Mouse (Mus musculus) lung, embryonic 16.5 days (tissue): ENCODE results near the gene Mroh3. TPM values are rescaled to one million over a fixed set of nuclear protein-coding genes. Genes with fewer than 3 reads are reported as not detected.

Experiments
- ATAC-seq: fragments of 200-750 bp; cut with Nextera tagmentation; 2 replicates; pipeline ENCODE4 v1.8.0; 2017; ENCODE audit warnings: low read depth, mild to moderate bottlenecking, moderate library complexity
- H3K27ac ChIP-seq: fragments of 300-500 bp; sonication (generic); 2 replicates; pipeline ENCODE4 v1.5.1; 2014; ENCODE audit warnings: mild to moderate bottlenecking, control low read depth, low read length
- H3K27me3 ChIP-seq: fragments of 300-500 bp; sonication (generic); 2 replicates; pipeline ENCODE4 v1.6.1; 2014; ENCODE audit warnings: low read depth, low read length, mixed read lengths; ENCODE audit not compliant: control insufficient read depth, insufficient read depth
- H3K36me3 ChIP-seq: fragments of 300-500 bp; sonication (generic); 2 replicates; pipeline ENCODE4 v1.6.1; 2014; ENCODE audit warnings: low read length; ENCODE audit not compliant: control insufficient read depth, insufficient read depth
- H3K4me1 ChIP-seq: fragments of 300-500 bp; sonication (generic); replicated peaks from 2 replicates; pipeline ENCODE4 v1.6.1; 2014; ENCODE audit warnings: low read length, mixed read lengths; ENCODE audit not compliant: control insufficient read depth, insufficient read depth
- H3K4me2 ChIP-seq: fragments of 300-500 bp; sonication (generic); 2 replicates; pipeline ENCODE4 v1.6.1; 2014; ENCODE audit warnings: low read depth, low read length, control low read depth
- H3K4me3 ChIP-seq: fragments of 300-500 bp; sonication (generic); 2 replicates; pipeline ENCODE4 v1.5.1; 2014; ENCODE audit warnings: mild to moderate bottlenecking, low read length, control low read depth
- H3K9ac ChIP-seq: fragments of 300-500 bp; sonication (generic); 2 replicates; pipeline ENCODE4 v1.6.1; 2014; ENCODE audit warnings: low read length, control low read depth
- H3K9me3 ChIP-seq: fragments of 300-500 bp; sonication (generic); 2 replicates; pipeline ENCODE4 v1.6.1; 2016; ENCODE audit warnings: low read length; ENCODE audit not compliant: control insufficient read depth
- WGBS: fragments of 180-500 bp; shearing (Covaris S2); extraction: QIAGEN DNeasy Blood & Tissue Kit; methylation state at CpG from one replicate; pipeline ENCODE4 v1.1.7; 2014; 5-methylcytosine and 5-hydroxymethylcytosine counted together
- polyA plus RNA-seq: library from polyadenylated mRNA; unstranded; fragments of >200 nt; fragmentation: Nextera tagmentation; extraction: Ambion mirVana; gene quantifications from 2 replicates; pipeline ENCODE4 v1.2.1, GENCODE M21; 2015

The Mroh3 gene
- polyA plus RNA-seq, 1 experiment from 2014 or later: not detected

DNA sequence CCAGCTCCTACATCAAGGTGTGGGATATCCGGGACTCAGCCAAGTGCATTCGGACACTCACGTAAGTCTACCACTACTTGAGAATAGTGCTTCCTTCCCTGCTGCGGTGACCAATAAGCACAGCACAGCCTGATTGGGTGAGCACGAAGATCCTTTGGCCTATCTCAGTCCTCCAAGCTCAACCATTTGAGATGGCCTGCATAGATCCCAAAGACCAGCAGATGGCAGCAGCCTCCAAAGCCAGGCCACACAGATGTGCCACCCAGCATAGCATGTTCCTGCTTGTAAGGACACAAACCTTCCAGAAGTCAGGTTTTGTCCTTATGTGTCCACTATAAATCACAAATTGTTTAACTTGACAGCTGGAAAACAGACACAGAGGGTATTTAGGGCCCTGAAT lies 42.5 kb downstream of the Mroh3 start:
- Histone ChIP-seq H3K9ac (no peak overlapping the region), H3K36me3 (no peaks in the 10 kb centered on the region), H3K4me1 (peaks cover 6% of the 10 kb centered on the region), H3K27me3 (no peaks in the 10 kb centered on the region), H3K4me2 (no peak overlapping the region), H3K27ac (no peak overlapping the region), H3K9me3 (no peaks in the 10 kb centered on the region), H3K4me3 (no peak overlapping the region)
- WGBS: 4% methylated on average over 5 of the region's 5 CpGs
- ATAC-seq: peak; percentile 84

DNA sequence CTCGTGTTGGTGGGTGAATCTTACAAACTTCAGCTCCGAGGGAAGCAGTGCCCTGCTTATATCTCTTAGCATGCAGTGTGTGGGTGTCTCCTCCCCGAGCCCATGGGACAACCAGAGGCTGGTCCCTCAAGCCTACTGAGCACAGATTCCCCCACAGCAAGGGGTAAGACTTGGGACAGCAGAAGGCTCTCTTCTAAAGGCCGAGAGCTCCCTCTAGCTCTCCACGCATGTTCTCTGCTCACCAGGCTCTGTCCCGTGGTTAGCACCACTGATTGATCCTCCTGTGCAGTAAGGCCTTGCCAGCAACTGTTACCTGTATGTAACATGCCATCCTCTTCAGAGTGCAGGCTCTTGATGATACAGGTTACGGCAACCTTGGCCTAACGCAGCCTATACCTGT lies 45.0 kb downstream of the Mroh3 start:
- H3K36me3 ChIP-seq: no peaks in the 10 kb centered on the region
- H3K4me1 ChIP-seq: no peaks in the 10 kb centered on the region
- H3K4me2 ChIP-seq: no peak overlapping the region
- no peak overlapping the region for H3K9ac ChIP-seq
- H3K9me3 ChIP-seq: no peaks in the 10 kb centered on the region
- no peaks in the 10 kb centered on the region for H3K27me3 ChIP-seq
- no peak overlapping the region for H3K4me3 ChIP-seq
- no peak overlapping the region for H3K27ac ChIP-seq
- 62% methylated on average over 8 of the region's 8 CpGs for WGBS
- peak; percentile 53; the same call in 1 of the 2 replicates for ATAC-seq

DNA sequence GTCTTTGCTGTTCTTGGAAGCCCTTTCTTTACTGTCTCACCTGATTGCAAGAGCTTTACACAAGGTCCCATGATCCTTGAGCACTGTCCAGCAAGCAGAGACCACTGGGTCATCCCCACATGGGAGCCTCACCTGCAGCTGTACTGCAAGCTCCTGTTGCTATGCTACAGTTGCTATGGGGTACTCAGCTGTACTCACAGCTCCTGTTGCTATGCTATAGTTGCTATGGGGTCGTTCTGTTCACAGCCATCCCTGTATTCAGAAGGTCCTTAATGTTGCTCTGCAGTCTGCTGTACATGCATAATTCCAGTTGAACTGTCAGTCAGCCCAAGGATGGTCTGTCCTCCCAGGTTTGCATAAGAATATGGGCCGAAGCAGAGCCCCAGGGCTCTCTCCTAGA lies 47.2 kb downstream of the Mroh3 start:
- 63% methylated on average over 2 of the region's 2 CpGs for WGBS
- H3K36me3 ChIP-seq: no peaks in the 10 kb centered on the region
- no peak overlapping the region for H3K4me3 ChIP-seq
- no peak overlapping the region for H3K27ac ChIP-seq
- H3K4me2 ChIP-seq: no peak overlapping the region
- no peaks in the 10 kb centered on the region for H3K4me1 ChIP-seq
- ATAC-seq: no peak
- no peaks in the 10 kb centered on the region for H3K27me3 ChIP-seq
- no peak overlapping the region for H3K9ac ChIP-seq
- no peaks in the 10 kb centered on the region for H3K9me3 ChIP-seq

DNA sequence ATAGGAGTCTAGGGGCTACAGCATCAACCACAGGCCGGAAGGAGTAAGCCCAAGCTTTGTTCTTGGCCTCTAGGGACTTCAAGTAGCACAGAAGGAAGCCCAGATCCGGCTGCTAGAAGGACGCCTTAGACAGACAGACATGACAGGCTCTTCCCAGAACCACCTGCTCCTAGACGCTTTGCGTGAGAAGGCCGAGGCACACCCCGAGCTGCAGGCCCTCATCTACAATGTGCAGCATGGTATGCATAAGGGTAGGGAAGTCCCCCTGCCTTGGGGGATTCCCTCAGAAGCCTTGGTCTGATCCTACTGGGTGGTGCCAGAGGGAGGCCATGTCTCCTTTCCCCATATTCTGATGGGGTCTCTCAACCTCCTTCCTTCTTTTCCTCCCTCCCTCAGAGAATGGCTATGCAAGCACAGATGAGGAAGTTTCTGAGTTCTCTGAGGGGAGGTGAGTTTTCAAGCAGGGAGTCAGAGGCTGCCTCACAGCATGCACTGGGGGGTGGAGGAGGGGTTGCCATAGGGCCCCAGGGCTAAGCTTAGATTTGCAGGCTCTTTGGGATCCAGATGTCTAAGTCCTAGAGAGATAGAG lies 51.2 kb downstream of the Mroh3 start:
- H3K27me3 ChIP-seq: no peaks in the 10 kb centered on the region
- no peak overlapping the region for H3K27ac ChIP-seq
- H3K36me3 ChIP-seq: no peaks in the 10 kb centered on the region
- no peaks in the 10 kb centered on the region for H3K9me3 ChIP-seq
- H3K4me3 ChIP-seq: no peak overlapping the region
- no peak overlapping the region for H3K9ac ChIP-seq
- no peak for ATAC-seq
- no peaks in the 10 kb centered on the region for H3K4me1 ChIP-seq
- WGBS: 90% methylated on average over 7 of the region's 7 CpGs
- H3K4me2 ChIP-seq: no peak overlapping the region

DNA sequence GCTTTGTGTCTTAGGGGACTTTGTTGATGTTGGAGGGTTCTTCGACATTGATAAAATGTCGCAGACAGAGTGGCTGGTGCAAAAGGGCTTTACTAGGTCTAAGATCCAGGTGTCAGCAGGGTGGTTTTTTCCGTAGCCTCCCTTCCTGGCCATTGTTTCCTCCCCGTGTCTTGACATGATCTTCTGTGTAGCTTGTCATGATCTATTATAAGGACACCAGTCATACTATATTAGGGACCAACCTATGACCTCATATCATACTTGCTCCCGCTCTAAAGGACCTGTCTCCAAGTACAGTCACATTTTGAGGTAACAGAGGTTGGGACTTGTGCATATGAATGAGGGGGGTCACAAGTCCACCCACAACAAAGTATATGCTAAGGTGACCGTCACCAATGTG lies 51.7 kb downstream of the Mroh3 start:
- no peaks in the 10 kb centered on the region for H3K4me1 ChIP-seq
- ATAC-seq: no peak

DNA sequence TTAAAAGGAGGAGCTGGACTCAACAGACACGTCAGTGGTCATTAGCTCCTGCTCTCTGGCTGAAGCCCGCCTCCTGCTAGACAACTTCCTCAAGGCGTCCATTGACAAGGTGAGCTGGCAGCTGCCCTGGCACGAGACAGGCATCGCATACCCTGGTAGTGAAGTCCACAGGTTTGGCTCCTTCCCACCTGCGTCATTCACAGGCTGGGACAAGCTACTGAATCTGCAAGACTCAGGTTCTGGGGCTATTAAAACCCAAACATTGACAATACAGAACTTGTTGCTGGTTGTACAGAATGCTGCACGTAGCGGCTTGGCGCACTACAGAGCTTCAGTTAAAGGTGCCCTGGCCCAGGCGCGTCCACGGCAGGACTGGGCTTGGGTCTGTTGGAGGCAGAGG lies 52.3 kb downstream of the Mroh3 start:
- no peaks in the 10 kb centered on the region for H3K9me3 ChIP-seq
- no peaks in the 10 kb centered on the region for H3K4me1 ChIP-seq
- no peaks in the 10 kb centered on the region for H3K27me3 ChIP-seq
- WGBS: 85% methylated on average over 12 of the region's 12 CpGs
- H3K4me2 ChIP-seq: no peak overlapping the region
- no peak for ATAC-seq
- 0 out of 2 replicates have a peak, but pooled peaks cover 2% of the 10 kb centered on the region for H3K36me3 ChIP-seq
- no peak overlapping the region for H3K9ac ChIP-seq
- H3K27ac ChIP-seq: no peak overlapping the region
- no peak overlapping the region for H3K4me3 ChIP-seq

More for the DNA sequence above, 51.7 kb downstream of the Mroh3 start:
- H3K9ac ChIP-seq: no peak overlapping the region
- no peaks in the 10 kb centered on the region for H3K9me3 ChIP-seq
- H3K4me2 ChIP-seq: no peak overlapping the region
- H3K27me3 ChIP-seq: no peaks in the 10 kb centered on the region
- WGBS: 83% methylated on average over 6 of the region's 6 CpGs
- 0 out of 2 replicates have a peak, but pooled peaks cover 1% of the 10 kb centered on the region for H3K36me3 ChIP-seq
- no peak overlapping the region for H3K4me3 ChIP-seq
- H3K27ac ChIP-seq: no peak overlapping the region

DNA sequence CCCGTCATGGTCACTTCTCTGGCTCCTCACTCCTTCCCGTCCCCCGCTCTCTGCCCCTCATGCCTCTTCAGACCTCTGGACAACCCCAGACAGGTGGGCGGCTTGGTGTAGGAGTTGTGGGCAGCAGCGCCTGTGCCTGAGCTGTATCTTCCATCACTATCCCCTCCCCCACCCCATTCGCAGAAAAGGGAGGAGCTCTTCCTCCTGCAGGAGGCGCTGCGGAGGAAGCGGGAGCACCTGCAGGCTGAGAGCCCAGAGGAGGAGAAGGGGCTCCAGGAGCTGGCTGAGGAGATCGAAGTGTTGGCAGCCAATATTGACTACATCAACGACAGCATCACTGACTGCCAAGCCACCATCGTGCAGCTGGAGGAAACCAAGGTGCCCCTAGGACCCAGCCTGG lies 52.8 kb downstream of the Mroh3 start:
- Histone ChIP-seq H3K4me1 (no peaks in the 10 kb centered on the region), H3K9me3 (no peaks in the 10 kb centered on the region), H3K9ac (no peak overlapping the region), H3K27me3 (no peaks in the 10 kb centered on the region), H3K27ac (no peak overlapping the region), H3K36me3 (0 out of 2 replicates have a peak, but pooled peaks cover 2% of the 10 kb centered on the region), H3K4me3 (no peak overlapping the region), H3K4me2 (no peak overlapping the region)
- WGBS: 47% methylated on average over 12 of the region's 12 CpGs
- no peak; the same call in 1 of the 2 replicates for ATAC-seq

DNA sequence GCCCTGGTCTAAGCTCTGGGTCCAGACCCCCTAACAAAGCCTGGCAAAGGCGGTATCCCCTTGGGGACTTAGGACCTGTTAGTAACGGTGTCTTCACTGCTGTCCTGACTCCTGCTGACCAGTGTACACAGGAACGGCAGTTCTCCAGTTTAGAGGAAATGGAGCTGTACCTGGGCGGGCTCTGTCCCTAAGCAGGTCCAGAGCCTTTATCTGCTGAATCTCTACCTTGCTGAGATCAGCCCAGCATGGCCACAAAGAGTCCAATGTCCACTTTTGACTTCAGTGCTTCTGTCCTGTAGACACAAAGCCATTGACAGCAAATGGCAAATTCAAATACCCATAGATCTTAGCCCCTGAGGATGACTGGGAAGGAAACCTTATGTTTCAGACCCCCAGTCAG lies 55.7 kb downstream of the Mroh3 start:
- ATAC-seq: no peak
- Histone ChIP-seq H3K4me2 (no peak overlapping the region), H3K27ac (no peak overlapping the region), H3K4me3 (no peak overlapping the region), H3K27me3 (no peaks in the 10 kb centered on the region), H3K9ac (no peak overlapping the region), H3K4me1 (peaks cover 2% of the 10 kb centered on the region; the same call in 1 of the 2 replicates), H3K36me3 (0 out of 2 replicates have a peak, but pooled peaks cover 2% of the 10 kb centered on the region), H3K9me3 (no peaks in the 10 kb centered on the region)
- WGBS: 91% methylated on average over 4 of the region's 4 CpGs

DNA sequence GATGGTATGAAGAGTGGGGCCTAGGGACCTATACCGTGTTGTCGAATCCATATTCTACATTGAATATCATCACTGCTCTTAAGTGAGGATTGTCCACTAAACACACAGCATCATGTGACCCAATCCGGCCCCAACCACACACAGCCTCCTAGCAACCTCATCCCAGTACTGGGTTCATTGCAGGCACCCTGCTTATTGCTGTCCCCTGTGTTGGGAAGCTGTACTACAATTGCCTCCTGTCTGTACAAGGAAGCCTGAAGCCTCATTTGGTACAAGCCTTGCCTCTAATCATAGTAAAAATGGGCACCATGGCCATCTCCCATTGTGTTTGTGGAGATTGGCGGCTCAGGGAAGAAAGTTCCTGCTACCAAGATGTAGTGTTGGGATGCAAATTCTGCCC lies 56.3 kb downstream of the Mroh3 start:
- 90% methylated on average over 4 of the region's 4 CpGs for WGBS
- H3K9me3 ChIP-seq: no peaks in the 10 kb centered on the region
- ATAC-seq: no peak
- no peak overlapping the region for H3K9ac ChIP-seq
- peaks cover 2% of the 10 kb centered on the region; the same call in 1 of the 2 replicates for H3K4me1 ChIP-seq
- H3K27me3 ChIP-seq: no peaks in the 10 kb centered on the region
- H3K36me3 ChIP-seq: 0 out of 2 replicates have a peak, but pooled peaks cover 2% of the 10 kb centered on the region
- H3K4me2 ChIP-seq: no peak overlapping the region
- H3K4me3 ChIP-seq: no peak overlapping the region
- no peak overlapping the region for H3K27ac ChIP-seq
